Mouse (Mus musculus) kidney, postnatal 0 days (tissue): ENCODE data around the gene Mrtfa. TPM values are rescaled to one million over a fixed set of nuclear protein-coding genes. Genes with fewer than 3 reads are reported as not detected.

Source experiments
- ATAC-seq: fragments of 200-750 bp; cut with Nextera tagmentation; replicated peaks from 2 replicates; pipeline ENCODE4 v1.8.0; 2017; ENCODE audit warnings: low read depth, moderate number of reproducible peaks, moderate TSS enrichment, moderate library complexity; ENCODE audit not compliant: low FRiP score
- DNase-seq: peaks from one replicate; pipeline ENCODE4 v3.0.0-alpha.2; 2016; ENCODE audit warnings: low spot score
- H3K27ac ChIP-seq: fragments of 300-500 bp; sonication (generic); 2 replicates; pipeline ENCODE4 v1.5.1; 2014; ENCODE audit warnings: mild to moderate bottlenecking
- H3K27me3 ChIP-seq: fragments of 300-500 bp; sonication (generic); 2 replicates; pipeline ENCODE4 v1.6.1; 2014; ENCODE audit warnings: low read length, mixed read lengths; ENCODE audit not compliant: insufficient read depth
- H3K36me3 ChIP-seq: fragments of 300-500 bp; sonication (generic); 2 replicates; pipeline ENCODE4 v1.6.1; 2014; ENCODE audit warnings: low read length, mixed read lengths; ENCODE audit not compliant: insufficient read depth
- H3K4me1 ChIP-seq: fragments of 300-500 bp; sonication (generic); replicated peaks from 2 replicates; pipeline ENCODE4 v1.6.1; 2014; ENCODE audit warnings: antibody characterized with exemption, low read length, mixed read lengths; ENCODE audit not compliant: insufficient read depth
- H3K4me2 ChIP-seq: fragments of 300-500 bp; sonication (generic); 2 replicates; pipeline ENCODE4 v1.6.1; 2014; ENCODE audit warnings: mild to moderate bottlenecking, low read length, moderate library complexity, mixed read lengths
- H3K4me3 ChIP-seq: fragments of 300-500 bp; sonication (generic); replicated peaks from 2 replicates; pipeline ENCODE4 v1.5.1; 2014; ENCODE audit warnings: low read depth, low read length
- H3K9ac ChIP-seq: fragments of 300-500 bp; sonication (generic); 2 replicates; pipeline ENCODE4 v1.6.1; 2014; ENCODE audit warnings: low read depth, low read length
- H3K9me3 ChIP-seq: fragments of 300-500 bp; sonication (generic); replicated peaks from 2 replicates; pipeline ENCODE4 v1.6.1; 2016; ENCODE audit warnings: low read length, inconsistent platforms, mixed read lengths
- CTCF ChIP-seq: IDR thresholded peaks from 2 replicates; pipeline ENCODE4 v1.5.1; 2016; ENCODE audit warnings: antibody characterized with exemption, low read depth, mild to moderate bottlenecking, moderate library complexity
- WGBS: fragments of 180-500 bp; shearing (Covaris S2); extraction: QIAGEN DNeasy Blood & Tissue Kit; methylation state at CpG from one replicate; pipeline ENCODE4 v1.1.7; 2014; 5-methylcytosine and 5-hydroxymethylcytosine counted together
- polyA plus RNA-seq: library from polyadenylated mRNA; unstranded; fragments of >200 nt; fragmentation: Nextera tagmentation; extraction: Ambion mirVana; gene quantifications from 2 replicates; pipeline ENCODE4 v1.2.1, GENCODE M21; 2015

The Mrtfa gene
- polyA plus RNA-seq, 1 experiment from 2014 or later: 14.1 TPM

DNA sequence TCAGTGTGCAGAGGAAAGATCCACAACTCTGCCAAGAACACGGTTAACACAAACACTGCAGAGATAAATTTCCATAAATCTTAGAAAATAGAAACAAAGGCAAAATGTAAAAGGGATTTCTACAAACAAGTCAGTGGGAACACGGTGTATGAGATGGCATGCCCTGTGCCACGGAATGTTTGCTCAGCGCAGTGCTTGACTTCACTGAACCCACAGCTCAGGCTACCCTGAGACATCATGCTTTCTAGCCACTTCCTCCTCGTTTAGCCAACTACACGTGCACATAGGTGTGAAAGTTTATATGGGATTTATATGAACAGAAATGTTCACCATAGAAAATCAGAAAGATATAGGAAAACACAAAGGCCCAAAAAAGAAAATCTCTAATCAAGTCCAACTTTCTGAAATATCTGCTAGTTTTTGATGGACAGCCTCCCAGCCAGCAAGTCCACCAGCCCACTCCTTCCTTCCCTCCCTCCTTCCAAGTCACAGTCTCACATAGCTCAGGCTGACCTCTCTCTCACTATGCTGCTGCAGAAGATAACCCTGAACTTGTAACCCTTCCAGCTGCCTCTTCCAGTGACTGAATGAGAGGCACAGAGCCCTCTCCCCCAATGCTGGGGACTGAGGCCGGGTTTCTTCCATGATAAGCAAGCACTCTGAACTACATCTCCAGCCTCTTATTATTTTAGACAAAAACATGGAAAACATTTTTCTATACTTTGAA lies 94.1 kb downstream of the Mrtfa start:
- H3K4me2 ChIP-seq: no peak overlapping the region
- H3K4me1 ChIP-seq: peaks cover 10% of the 10 kb centered on the region; the same call in 1 of the 2 replicates
- TF ChIP-seq CTCF: no peak
- no peak overlapping the region for H3K9ac ChIP-seq
- no peaks in the 10 kb centered on the region for H3K9me3 ChIP-seq
- H3K36me3 ChIP-seq: no peaks in the 10 kb centered on the region
- 37% methylated on average over 7 of the region's 7 CpGs for WGBS
- H3K4me3 ChIP-seq: no peak overlapping the region
- ATAC-seq (no peak), DNase-seq (peak; percentile 66)
- H3K27ac ChIP-seq: no peak overlapping the region
- H3K27me3 ChIP-seq: no peaks in the 10 kb centered on the region

DNA sequence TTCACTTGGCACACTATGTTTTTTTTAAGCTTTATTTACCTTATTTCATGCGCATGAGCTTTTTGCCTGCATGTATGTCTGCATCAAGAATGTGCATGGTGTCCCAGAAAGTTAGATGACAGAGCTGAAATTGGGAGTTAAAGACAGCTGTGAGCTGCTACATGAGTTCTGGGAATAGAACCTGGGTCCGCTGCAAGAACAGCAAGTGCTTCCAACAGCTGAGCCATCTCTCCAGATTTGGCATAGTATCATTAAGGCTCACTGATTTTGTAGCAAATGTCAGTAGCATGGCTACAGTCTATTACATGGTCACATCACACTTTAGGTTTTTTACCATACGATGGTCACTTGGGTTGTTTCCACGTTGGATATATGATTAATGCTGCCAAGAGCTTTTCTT lies 97.5 kb downstream of the Mrtfa start:
- no peak for ATAC-seq
- 84% methylated on average over 4 of the region's 4 CpGs for WGBS
- H3K9me3 ChIP-seq: no peaks in the 10 kb centered on the region
- no peak overlapping the region for H3K27ac ChIP-seq
- H3K9ac ChIP-seq: no peak overlapping the region
- H3K36me3 ChIP-seq: no peaks in the 10 kb centered on the region
- DNase-seq: no peak
- no peak for TF ChIP-seq CTCF
- no peaks in the 10 kb centered on the region for H3K27me3 ChIP-seq
- peaks cover 10% of the 10 kb centered on the region; the same call in 1 of the 2 replicates for H3K4me1 ChIP-seq
- no peak overlapping the region for H3K4me2 ChIP-seq
- no peak overlapping the region for H3K4me3 ChIP-seq

DNA sequence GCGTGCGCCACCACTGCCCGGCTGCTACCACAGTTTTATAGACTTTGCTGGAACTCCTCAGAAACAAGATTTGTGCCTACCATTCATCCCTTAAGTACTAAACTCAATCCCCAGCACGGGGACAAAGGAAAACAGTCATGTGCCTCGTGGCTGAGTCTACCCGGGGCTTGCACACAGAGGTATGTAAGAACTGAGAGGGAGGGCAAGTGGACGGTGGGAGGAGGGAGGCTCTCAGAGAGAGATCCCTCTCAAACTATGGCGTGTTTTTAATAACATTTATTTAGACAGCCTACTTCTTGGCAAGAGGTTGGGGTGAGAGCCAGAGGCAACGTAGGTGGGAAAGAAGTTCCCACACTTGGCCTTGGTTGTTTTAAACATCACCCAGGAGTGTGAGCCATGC lies 98.8 kb downstream of the Mrtfa start:
- no peaks in the 10 kb centered on the region for H3K27me3 ChIP-seq
- H3K4me2 ChIP-seq: no peak overlapping the region
- no peak overlapping the region for H3K4me3 ChIP-seq
- H3K9ac ChIP-seq: no peak overlapping the region
- no peak for ATAC-seq
- no peak for TF ChIP-seq CTCF
- DNase-seq: no peak
- 66% methylated on average over 9 of the region's 9 CpGs for WGBS
- H3K27ac ChIP-seq: no peak overlapping the region
- no peaks in the 10 kb centered on the region for H3K36me3 ChIP-seq
- peaks cover 3% of the 10 kb centered on the region; the same call in 1 of the 2 replicates for H3K4me1 ChIP-seq
- H3K9me3 ChIP-seq: no peaks in the 10 kb centered on the region

DNA sequence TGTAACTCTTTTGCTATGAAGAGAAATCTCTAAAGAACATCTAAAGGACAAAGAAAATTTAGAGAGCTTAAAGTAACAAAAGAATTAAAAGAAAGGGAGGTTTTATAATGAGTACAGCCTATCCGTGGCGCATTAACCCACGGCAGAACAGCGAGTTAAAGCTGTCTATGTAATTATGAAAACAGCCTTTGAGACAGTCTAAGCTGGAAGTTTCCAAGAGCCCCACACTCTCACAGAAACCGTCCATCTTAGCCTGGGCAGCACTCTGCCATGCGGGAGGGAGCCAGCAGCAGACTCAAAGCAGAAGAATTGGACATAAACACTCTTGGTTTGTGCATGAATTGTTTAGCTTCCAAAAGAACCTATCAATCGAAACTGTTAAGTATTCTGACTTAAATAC lies 103.0 kb downstream of the Mrtfa start:
- no peaks in the 10 kb centered on the region for H3K9me3 ChIP-seq
- TF ChIP-seq CTCF: no peak
- H3K27me3 ChIP-seq: no peaks in the 10 kb centered on the region
- no peaks in the 10 kb centered on the region for H3K36me3 ChIP-seq
- H3K4me2 ChIP-seq: no peak overlapping the region
- DNase-seq (no peak), ATAC-seq (no peak)
- no peak overlapping the region for H3K9ac ChIP-seq
- peaks cover 12% of the 10 kb centered on the region; the same call in 1 of the 2 replicates for H3K4me1 ChIP-seq
- peak overlapping the region; percentile 50; the same call in 1 of the 2 replicates for H3K27ac ChIP-seq
- no peak overlapping the region for H3K4me3 ChIP-seq
- 56% methylated on average over 7 of the region's 7 CpGs for WGBS

DNA sequence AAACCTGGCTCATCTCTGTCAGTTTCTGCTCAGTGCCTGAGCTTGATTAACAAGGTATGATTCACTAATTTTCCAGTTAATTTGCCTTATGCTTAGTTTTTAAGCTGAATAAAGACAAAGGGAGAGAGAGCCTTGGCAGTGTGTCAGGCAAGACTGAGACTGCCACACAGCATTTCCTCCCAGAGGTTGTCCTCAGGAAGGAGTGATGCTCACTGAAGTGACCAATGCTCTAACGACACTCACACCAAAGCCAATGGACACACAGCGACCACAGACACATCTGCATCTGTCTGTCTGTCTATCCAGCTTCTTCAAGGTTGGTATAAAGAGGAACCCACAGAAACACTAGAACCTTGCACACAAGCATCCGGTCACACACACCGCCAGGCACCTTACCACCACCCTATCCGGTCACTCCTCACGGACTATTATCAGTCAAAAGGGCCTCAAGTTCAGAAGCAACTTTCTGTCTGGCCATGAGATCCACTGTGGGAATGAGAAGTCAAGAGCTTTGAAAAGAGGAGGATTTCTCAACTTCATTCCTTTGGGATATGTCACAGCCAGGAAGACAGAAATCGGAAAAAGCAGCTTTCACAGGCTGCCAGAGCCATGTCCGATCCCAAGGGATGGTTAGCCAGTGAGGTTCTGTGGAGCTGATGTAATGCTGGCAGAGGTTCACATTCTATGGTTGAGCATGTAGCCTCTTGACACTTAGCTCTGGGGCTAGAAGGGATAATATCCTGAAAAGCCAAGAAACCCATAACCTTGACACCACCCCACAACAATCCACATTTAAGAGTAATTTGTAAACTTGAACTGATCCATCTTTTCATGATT lies 103.7 kb downstream of the Mrtfa start:
- TF ChIP-seq CTCF: no peak
- ATAC-seq (no peak), DNase-seq (peak; percentile 86)
- no peaks in the 10 kb centered on the region for H3K27me3 ChIP-seq
- H3K4me1 ChIP-seq: peaks cover 12% of the 10 kb centered on the region; the same call in 1 of the 2 replicates
- H3K9ac ChIP-seq: no peak overlapping the region
- no peaks in the 10 kb centered on the region for H3K36me3 ChIP-seq
- H3K4me3 ChIP-seq: no peak overlapping the region
- no peaks in the 10 kb centered on the region for H3K9me3 ChIP-seq
- H3K4me2 ChIP-seq: no peak overlapping the region
- WGBS: 66% methylated on average over 8 of the region's 8 CpGs
- peak overlapping the region; percentile 27 for H3K27ac ChIP-seq

- Histone ChIP-seq H3K27me3 (no peaks in the 10 kb centered on the region), H3K4me3 (no peak overlapping the region), H3K9me3 (no peaks in the 10 kb centered on the region), H3K9ac (0 out of 2 replicates have a peak overlapping the region, but pooled peaks have one; percentile 23), H3K36me3 (no peaks in the 10 kb centered on the region), H3K27ac (peak overlapping the region; percentile 83), H3K4me2 (0 out of 2 replicates have a peak overlapping the region, but pooled peaks have one; percentile 23), H3K4me1 (peaks cover 12% of the 10 kb centered on the region; the same call in 1 of the 2 replicates)
- no peak for ATAC-seq
- TF ChIP-seq CTCF: no peak
- 58% methylated on average over 9 of the region's 9 CpGs for WGBS
- DNase-seq: no peak
Measured at GRCm38 (mm10) chr15:81083826-81084225, 106.7 kb downstream of the Mrtfa start.
